Mouse (Mus musculus) lung, postnatal 14 days (tissue): ENCODE measurements around the gene Nufip2.
"Not testable (repeated sequence)": the region's sequence is repeated elsewhere in the genome, so short reads cannot be mapped to it uniquely, and the experiment has no call there.

Experiments
- DNase-seq: peaks from one replicate; pipeline ENCODE4 v3.0.0; 2021

Gene Nufip2

DNA sequence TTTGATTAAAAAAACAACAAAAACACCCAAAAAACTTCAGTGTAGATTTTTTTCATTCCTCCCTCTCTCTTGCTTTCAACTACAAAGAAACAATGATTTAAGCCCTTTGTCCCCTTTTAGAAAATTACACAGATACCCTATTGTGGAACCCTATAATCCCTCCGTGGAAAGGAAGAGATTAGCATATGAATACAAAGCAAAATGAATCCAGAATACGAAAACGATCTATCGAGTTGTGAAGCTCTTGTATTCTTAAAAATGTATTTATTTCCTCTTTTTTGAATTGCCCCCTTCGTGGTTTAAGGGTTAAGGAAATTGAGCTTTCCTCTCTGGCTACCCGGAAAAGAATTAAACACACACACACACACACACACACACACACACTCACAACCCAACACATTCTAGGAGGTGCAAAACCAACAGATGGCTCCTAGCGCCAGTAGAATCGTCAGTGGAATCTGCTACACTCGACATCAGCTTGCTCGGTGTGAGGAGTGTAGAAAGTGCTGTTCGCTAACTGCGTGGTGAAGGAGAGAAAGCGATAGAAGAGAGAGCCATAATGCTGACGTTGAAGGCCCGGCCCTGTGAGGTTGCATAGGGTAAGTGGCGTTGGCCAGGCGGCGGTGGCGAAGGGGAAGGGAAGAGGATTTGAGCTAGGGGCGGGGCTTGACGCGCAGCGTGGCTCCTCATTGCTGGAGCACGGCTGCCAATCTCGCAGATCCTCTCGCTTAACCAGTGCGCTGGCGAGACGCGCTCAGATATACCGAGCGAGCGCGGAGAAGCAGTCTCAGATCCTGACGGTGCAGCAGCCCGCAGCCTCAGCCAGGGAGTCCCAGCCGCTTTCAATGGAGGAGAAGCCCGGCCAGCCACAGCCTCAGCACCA is at the start of gene Nufip2:
TSS of gene Nufip2 (plus strand) at position 773 of the 883 bp plus-strand sequence.
- peak; percentile 99 for DNase-seq

DNA sequence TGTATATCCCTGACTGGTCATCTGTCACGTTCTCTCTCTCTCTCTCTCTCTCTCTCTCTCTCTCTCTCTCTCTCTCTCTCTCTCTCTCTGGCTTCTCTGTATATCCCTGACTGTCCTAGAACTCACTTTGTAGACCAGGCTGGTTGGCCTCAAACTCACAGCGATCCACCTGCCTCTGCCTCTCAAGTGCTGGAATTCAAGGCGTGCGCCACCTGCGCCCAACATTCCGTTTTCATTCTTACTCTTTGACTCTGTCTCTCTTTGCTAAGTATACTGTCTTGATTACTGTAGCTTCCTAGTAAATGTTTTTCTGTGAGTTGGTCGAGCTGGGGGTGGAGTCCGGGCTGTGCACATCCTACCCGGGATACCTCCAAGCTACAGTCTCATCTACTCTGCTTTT is 44.6 kb upstream of the Nufip2 start:
- no peak for DNase-seq

DNA sequence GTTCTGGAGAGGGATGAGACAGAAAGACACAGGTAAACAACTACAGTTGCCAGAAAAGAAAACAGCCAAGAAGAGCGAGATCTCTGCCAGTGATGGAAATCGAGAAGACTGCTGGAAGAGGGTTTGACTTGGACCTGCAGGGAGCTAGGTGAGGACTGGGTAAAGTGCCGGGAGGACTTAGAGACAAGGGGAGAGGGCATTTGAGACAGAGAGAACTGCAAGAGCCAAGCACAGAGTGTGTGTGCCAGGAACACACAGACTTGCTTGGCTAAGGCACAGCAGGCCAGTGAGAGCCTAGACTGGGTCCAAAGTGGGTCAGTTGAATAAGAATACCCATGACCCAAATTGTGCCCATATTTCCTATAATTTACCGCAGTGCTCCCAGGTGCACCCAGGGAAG is 40.5 kb upstream of the Nufip2 start:
- DNase-seq = no peak

DNA sequence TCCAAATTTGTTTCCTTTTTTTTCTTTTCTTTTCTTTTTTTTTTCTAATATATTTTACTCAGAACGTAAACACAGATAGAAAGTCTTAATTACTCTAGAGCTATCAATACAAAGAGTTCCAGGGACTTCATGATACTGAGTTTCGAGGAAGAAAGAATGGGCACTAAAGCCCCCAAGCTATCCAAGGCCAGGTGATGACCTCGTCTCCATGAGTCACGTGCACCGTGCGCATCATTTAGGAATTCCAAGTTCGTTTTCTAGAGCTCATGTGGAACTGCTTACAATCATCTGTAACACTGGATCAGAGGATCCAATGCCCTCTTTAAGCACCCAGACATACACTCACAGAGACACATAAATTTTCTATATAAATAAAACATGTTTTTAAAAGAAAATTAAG is 37.1 kb upstream of the Nufip2 start:
- no peak for DNase-seq

DNA sequence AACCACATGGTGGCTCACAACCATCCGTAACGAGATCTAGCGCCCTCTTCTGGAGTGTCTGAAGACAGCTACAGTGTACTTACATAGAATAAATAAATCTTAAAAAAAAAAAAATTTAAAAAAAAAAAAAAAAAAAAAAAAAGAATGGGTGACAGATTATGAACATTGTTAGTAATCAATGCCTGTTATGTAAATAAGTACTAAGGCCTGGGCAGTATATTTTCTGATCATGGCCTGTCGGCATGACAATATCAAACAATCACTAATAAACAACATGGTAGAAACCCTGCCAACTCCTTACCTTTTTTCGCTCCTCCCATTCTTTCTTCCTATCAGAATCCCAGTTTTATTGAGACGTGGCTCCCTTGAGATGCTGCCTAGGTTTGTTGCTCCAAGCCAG is 33.5 kb upstream of the Nufip2 start:
- DNase-seq = no peak

DNA sequence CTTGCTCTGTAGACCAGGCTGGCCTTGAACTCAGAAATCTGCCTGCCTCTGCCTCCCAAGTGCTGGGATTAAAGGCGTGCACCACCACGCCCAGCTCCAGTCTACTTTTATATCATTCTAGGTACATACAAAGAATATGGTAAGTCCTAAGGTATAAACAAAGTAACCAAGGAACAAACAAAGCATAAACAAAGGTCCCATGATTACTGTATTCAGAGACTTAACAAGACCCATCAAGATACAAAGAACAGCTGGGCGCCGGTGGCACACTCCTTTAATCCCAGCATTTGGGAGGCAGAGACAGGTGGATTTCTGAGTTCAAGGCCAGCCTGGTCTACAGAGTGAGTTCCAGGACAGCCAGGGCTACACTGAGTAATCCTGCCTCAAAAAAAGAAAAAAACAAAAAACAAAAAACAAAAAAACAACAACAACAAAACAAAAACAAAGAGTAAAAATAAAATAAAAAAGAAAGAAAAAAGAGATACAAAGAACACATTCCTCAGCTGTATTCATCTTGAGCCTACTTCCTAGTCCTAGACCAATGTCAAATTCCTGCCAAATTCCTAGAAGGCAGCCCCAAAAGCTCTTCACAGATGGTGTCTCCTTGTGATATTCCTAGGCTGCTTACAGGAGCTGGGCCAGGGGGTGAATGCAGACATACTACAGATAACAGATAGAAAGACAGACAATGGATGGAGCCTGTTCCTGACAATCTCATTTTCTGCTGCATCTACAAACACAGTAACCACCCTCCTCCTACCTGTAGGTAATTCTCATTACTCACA is 32.4 kb upstream of the Nufip2 start:
- DNase-seq = not testable (repeated sequence)

DNA sequence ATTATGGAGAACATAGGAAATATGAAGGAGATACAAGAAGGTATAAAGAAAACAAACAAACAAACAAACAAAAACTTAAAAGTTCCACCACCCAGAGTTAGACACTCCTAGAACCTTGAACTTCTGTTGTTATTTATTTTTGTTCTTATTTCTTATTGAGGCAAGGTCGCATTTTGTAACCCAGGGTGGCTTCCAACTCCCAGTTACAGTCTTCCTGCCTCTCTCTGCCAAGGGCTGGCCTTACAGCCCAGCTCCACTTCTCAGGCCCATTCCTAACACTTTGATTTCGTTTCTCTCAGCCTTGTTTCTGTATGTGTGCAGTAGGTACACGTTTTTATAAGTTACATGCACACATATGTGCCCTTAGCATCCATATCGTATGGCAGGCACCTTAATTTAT is 26.0 kb upstream of the Nufip2 start:
- no peak for DNase-seq

DNA sequence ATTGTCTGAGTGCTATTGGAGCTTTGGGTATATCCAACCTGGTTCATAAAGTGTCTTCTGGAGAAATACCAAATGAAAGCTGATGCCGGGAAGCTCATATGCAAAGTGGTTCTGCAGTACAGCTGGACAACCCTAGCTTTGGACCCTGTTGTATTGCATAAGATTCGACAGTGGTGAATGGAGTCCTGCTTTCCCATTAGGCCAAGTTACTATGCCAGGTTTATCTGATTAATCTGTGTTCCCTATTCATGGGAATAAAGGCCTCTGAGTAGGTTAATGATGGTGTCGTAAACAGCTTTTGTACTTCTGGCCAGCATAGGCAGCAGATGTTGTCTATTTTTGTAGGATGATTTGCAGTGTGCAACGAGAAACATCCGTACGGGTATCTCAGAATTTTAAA is 22.3 kb upstream of the Nufip2 start:
- DNase-seq = no peak

DNA sequence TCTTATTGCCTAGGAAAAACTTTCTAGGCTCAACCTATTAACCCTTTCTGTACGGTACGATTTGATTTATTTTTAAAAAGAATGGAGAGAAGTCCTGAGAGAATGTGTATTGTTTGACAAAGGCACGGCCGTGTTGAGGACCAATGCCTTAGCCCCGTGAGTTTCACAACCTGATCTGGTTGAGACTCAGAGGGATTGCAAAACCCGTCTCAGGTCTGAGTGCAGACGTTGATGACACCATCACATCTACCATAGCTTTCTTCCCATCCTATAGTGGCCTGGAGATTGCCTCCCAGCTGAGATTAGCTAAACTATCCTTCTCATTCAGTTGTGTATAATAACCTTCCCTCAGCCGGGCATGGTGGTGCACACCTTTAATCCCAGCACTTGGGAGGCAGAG is 21.9 kb upstream of the Nufip2 start:
- DNase-seq = no peak

DNA sequence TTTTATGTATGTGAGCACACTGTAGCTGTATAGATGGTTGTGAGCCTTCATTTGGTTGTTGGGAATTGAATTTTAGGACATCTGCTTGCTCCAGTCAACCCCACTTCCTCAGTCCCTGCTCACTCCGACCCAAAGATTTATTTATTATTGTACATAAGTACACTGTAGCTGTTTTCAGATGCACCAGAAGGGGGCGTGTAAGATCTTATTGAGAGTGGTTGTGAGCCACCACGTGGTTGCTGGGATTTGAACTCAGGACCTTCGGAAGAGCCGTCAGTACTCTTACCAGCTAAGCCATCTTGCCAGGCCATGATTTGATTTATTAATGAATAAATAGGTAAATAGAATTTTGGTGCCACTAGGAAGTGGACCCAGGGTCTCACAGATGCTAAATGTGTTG is 20.6 kb upstream of the Nufip2 start:
- DNase-seq = not testable (repeated sequence)

DNA sequence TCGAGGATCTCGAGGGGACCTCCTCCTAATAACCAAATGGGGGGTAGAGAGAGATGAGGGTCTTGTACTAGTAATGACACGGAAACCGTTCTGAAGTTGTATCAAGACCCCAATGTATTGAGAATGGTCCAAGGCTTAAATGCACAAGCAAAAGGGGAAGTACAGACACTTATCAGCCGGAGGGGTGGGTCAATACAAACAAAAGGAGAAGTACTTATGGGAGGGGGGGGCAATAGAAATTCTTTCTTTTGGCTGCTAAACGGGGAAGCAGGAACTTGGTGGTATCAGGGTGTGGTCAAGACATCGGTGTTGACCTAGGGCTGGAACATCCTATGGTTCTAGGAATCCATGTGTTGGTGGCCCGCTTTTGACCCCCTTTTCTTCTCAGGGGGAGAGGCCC is 19.2 kb upstream of the Nufip2 start:
- not testable (repeated sequence) for DNase-seq

DNA sequence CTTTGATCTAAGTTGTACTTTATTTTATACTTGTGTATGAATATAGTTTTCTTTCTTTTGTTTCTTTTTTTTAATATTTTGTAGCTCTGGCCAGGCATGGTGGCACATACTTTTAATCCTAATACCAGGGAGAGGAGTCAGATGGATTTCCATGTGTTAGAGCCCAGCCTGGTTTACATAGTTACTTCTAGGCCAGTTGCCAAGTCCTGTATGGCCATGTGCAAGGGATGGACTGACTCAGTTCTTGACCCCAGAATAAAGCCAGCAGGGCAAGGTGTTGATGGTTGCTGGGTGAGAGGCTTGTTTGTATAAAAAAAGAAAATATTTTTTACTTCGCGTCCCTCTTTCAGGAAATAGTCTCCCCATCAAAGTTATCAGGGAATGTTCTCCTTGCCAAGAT is 13.2 kb upstream of the Nufip2 start:
- DNase-seq = no peak

DNA sequence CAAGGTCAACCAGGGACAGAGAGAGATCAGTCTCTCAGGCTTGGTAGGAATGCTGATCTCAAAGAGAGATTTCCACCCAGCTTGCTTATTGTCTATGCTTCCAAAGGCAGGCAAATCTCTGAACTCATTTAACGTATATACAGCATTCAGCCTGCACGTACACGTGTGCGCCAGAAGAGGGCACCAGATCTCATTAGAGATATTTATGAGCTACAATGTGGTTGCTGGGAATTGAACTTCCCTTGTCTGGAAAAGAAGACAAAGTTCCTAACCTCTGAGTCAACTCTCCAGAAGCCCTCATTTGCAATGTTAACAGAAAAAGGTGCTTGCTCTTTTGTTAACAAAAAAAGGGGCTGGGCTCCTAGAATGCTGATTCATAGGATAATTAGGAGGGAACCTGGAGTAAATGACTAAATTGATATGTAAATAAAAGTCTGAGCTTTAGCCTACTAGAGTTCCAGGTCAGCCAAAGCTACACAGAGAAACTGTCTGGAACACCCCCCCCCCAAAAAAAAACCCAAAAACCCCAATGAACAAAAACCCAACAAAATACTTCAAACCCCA is 12.4 kb upstream of the Nufip2 start:
- DNase-seq = no peak

DNA sequence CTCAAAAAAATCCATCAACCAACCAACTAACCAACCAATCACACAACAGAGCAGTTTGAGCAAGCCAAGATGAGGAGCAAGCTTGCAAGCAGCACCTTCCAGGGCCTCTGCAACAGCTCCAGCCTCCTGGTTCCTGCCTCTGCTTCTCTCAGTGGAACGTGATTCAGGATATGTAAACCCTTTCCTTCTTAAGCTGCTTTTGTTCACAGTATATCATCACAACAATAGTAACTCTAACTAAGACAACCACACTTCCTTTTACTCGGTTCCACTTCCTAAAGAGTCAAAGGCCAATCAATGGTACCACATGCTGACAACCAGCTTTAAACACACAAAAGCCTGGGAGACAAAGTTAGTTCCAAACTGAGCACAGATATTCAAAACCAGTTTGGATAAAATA is 5.9 kb upstream of the Nufip2 start:
- no peak for DNase-seq

DNA sequence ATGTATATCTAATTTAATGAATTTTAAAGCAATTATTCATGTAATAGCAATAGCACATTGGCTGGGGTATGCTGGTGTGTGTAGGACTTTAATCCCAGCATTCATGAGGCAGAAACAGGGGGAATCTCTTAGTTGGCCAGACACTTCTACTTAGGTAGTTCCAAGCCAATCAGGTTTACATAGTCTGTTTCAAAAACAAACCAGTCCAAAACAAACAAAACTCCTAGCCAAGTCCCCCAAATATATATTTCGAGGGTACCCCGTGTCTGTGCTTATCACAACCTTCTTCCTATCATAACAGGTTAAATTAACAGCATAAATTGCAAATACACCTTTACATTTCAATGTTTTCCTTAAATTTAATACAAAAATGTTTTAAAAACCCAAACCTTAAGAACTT is 1.1 kb upstream of the Nufip2 start:
- no peak for DNase-seq

DNA sequence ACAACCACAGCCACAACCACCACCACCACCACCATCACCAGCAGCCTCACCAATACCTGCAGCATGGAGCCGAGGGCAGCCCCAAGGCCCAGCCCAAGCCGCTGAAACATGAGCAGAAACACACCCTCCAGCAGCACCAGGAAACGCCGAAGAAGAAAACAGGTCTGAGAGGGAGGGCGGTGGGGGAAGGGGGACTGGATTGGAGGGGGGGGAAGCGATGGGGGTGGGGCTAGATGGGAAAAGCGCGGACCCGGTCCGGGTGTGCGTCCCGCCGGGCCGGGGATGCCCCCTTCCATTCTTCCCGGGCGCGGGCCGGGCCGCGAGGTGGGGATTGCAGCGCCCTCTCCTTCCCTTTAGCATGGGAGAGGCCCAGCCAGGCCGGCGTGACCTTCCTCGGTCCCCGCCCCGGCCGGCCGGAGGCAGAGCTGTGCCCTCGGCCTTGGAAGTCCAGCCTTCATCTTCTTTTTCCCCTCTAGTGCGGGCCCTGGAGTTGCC is 438 bp downstream of the Nufip2 start:
- peak; percentile 36 for DNase-seq

DNA sequence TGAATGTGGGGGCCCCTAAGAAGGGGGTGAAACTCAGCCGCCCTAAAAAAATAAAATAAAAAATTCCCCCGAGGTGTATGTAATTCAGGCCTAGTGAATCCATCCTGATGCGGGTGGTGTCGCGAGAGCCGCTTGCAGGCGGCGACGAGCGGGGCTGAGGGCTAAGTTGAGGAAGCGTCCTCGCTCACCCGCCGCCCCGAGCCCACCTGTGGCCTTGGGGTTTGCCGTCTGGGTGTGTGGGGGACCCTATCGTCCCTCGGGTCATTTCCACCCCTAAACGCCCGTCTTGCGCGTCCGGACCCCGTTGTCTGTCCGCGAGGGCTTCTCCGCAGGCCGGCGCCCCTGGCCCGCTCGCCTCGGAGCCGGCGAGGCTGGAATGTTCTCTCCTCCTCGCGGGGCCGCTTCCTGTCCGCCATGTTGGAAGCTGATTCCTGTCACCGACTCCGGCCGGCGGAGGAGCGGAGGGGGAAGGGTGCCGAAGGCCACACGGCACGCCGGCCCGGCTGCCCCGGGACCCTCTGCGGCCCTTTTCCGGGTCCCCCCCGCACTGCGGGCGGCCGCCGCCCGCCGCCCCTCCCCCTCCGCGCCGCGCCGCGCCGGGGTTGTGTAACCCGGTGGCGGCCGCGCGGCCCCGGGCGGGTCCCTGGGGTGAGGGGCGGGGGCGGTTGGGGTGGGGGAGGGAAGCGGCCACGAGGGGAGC is 1.0 kb downstream of the Nufip2 start:
- DNase-seq = peak; percentile 64

DNA sequence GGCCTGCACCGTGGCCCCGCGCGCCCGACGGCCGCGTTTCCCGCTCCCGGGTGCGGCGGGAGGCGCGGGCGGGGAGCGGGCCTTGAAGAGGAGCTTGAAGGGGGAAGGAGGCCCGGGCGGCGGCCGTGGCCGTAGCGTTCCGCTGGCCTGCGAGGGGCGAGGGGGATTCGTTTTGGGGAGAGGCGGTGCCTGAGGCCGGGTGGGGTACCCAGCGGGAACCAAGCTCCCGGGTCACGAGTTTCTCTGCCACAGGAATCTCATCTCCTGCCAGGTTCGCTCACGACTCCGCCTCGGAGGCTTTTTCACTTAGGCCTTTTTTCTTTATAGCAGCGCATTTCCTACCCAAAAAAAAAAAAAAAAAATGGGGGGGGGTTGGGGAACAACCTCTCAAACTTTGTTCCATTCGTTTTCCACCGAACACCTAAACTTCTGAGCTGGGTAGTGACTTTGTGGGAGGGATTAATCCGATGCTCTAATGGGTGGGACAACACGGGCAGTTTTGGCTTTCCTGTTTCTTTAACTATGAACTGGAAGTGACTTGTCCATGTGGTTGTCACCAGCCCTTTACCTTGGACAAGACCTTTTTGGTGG is 1.7 kb downstream of the Nufip2 start:
- DNase-seq = peak; percentile 34

DNA sequence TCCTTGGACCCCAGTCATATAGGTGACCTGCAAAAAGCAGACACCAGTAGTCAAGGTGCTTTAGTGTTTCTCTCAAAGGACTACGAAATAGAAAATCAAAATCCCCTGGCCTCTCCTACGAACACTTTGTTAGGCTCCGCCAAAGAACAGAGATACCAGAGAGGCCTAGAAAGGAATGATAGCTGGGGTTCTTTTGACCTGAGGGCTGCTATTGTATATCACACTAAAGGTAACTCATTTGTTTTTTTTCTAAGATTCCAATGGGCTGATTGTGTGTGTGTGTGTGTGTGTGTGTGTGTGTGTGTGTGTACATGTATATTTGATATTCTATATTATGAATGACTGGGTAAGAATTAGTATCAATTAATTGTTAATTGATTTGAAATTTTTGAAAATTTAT is 7.1 kb downstream of the Nufip2 start:
- no peak for DNase-seq

DNA sequence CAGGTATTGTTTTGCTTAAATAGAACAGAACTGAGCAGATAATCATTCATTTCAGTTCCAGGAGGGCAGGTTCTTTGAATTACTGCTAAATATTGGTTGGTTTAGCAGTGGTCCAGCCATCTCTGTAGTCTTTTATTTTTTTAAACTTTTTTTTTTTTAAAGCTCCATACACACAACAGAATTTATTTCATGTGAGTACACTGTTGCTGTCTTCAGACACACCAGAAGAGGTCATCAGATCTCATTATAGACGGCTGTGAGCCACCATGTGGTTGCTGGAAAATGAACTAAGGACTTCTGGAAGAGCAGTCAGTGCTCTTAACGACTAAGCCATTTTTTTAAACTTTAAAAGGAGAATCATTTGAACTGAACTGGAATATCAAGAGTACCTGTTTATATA is 11.3 kb downstream of the Nufip2 start:
- DNase-seq = no peak

DNA sequence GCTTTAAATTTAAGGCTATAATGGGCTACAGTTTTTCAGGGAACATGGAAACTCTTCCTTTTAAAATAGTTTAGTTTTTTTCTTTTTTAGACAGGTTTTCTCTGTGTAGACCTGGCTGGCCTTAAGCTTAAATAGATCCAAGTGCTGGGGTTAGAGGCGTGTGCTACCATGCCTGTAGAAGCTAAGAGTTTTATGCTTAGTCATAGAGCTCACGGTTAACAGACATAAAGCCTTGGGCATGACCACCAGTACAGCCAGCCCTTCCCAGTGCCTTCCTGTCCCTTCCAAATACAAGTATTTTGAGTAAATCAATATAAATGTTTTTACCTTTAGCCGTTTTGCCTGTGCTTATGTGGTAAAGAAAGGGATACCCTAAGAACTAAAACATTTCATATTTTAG is 20.0 kb downstream of the Nufip2 start:
- no peak for DNase-seq

DNA sequence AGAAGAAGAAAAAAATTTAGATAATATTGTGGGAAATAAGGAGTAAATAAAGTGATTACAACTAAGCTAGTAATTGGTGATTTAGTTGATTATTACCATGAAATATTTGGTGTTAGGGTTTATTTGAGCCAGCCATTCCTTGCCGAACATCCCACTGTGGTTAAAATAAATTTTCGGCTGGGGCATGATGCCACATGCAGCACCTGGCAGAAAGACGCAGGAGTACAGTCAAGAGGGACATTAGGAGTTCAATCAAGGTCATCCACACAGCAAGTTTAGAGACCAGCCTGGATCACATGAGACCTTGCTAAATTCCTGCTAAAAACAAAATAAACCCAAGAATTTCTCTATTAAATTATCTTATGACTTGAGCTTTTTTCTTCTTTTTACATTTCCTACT is 23.1 kb downstream of the Nufip2 start:
- DNase-seq = no peak

DNA sequence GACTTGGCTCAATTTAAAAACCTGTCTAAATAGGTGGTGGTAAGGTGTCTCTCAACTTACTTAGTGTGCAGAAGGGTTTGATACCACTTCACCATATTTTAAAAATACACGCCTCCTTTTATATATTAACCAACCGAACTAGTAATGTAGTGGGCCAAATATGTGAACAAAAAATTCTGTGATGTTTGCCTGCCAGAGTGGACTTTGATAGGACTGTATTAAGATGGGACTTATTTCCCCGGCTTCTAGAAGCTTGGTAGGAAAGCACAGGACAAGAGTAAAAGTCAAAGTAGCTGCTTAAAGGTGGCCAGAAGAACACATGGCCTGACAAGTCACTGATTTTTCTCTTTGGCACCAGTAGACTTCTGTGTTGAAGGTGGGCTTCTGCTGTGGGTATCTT is 27.8 kb downstream of the Nufip2 start:
- no peak for DNase-seq
